Mouse (Mus musculus) brain, adult 2 months (tissue): ENCODE measurements around the gene Sort1.

Experiments used
- DNase-seq: peaks from one replicate; pipeline ENCODE4 v3.0.0; 2011; ENCODE audit warnings: low read depth, low spot score

Sort1 gene

DNA sequence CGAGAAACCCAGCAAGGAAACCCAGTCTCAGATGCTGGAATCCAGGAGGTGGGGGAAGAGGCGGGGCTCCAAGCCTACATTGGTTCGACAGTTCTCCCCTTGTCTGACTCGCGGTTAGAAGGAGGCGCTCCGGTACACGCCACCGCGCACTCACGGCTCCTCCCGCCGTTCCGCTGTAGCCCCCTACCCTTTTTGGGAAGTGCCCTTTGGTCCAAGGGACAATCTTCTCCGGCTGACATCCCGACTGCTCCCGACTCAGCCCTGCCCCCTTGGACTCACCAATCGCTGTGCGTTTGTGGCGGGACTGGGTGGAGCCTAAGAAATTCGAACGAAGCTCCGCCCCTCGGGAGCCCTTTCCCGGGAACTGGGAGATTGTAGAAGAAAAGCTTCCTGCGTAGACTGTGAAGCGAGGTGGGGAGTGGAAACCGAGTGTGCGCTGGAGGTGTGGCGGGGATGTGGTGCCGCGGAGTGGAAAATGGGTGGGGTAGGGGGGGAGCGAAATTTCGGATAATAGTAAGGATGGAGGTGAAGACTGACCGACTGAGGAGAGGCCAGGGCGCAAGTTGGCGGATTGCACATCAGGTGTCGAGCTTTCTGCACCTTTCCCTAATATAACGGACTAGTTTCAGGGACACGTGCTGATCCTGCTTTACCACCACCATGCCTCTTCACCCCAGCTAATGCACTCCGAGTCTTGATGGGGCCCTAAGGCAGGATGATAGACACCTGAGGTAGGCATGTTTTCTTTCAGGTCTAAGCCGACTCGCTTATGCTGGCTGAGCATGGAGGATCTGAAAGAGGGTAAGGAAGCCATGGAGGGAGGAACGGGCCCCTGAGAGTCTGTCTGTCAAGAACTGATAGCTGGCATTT is 99.8 kb downstream of the Sort1 start, which contains the start of gene Psrc1:
Gene Psrc1 (plus strand): TSS at position 355 of the 870 bp plus-strand sequence.
- DNase-seq, result peak; percentile 90

DNA sequence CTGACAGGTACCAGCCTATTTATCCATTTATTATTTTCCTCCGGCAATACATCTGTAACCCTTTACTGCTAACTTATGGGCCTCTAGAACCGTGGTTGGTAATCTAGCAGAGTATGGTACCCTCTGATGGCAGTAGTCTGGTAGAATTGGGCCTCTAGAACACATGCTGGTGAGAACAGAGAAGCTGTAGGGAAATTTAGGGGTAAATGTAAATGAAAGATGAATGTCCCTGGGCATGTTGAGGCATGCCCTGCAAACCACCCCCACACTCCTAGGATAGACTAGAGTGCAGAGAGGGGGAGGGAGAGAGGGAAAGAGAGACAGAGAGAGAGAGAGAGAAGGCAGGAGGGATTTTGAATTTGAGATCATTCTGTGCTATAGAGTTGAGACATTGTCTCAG is 100.5 kb downstream of the Sort1 start:
- DNase-seq, result no peak

DNA sequence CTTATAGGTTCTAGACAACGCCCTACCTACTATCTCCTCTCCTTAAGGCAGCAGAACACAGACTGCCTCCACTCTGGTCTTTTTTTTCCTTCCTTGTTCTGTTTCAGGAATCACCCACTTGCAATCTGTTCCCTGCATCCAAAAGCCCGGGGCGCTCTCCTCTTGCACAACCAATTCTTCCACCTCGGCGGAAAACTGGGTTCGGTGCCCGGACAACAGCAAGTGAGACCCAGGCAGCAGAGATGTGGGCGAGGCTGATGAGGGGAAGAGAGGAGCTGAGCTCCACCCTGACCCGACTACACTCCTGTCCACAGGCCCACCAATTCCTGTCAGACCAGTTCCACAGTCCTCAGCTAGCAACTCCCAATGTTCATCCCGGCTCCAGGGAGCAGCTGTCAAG is 102.3 kb downstream of the Sort1 start:
- peak; percentile 89 for DNase-seq

DNA sequence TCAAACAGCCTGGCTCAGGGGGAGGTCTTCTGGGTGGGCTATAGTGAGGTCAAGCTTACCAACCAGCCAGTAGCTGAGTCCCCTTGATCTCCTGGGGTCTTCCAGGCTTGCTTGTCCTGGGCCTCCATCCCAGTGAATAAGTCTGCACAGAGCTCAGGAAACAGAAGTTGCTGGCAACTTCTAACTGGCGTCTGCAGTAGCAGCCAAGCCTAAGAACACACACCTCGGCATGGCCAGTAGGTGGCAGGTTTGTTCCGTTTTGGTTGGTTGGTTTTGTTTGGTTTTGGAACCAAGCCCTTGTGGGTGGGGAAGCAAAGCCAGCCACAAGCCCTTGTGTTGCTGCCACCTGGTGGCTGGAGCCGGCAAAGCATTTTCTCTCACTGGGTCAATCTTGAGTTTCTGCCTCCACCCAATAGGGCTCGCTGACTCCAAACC is 105.2 kb downstream of the Sort1 start:
- peak; percentile 98 for DNase-seq

DNA sequence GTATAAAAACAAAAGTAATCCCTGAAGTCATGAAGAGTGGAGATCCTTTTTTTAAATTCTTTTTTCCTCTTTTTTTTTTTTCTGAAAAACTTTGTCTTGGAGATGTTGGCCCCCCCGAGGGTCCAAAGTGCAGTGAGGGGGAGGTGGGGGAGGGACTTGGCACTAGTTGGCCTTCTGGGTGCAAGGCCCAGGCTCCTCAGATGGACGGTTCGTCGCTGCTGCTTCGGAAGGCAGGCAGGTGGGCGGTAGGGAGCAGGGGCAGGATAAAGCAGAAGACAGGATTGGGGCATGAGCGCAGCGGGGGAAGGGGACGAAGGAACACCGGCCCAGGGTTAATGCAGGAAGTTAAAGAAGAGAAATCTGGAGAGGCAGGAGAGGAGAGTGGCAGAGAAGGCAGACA is 108.4 kb downstream of the Sort1 start:
- no peak for DNase-seq

DNA sequence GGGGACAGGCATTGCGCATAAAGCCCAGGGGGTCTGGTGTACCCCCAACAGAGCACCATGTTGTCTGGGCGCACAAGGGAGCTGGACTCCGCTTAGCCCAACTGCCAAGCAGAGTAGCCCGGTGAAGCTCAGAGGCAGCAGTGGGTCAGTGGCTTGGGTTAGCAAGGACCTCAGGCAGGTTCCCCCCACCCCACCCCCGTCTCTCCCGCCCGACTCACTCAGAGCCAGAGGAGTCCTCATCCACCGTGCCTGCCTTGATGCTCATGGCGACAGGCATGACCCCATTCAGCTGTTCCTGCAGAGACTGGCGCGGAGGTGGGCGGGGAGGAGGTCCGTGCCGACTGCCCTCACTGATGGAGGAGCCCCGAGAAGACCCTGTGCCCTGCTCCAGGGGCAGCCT is 108.9 kb downstream of the Sort1 start:
- no peak for DNase-seq

DNA sequence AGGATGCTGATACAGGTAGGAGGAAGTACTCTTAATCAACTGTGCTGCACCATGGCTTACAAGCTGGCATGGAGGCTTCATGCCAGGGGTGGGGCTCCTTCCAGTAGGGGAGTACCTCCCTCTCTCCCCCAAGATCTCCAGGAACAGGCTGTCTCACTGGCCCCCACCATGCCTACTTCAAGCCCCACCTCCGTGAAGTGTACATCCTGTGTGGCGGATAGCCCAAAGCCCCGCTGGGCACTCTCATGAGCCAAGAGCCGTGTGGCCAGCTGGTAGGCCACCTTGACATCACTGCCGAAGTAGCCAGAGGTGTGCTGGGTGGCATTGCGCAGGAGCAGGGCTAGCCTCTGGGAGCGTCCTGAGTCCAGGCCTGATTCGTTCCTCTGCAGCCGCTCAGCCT is 114.4 kb downstream of the Sort1 start:
- no peak for DNase-seq

DNA sequence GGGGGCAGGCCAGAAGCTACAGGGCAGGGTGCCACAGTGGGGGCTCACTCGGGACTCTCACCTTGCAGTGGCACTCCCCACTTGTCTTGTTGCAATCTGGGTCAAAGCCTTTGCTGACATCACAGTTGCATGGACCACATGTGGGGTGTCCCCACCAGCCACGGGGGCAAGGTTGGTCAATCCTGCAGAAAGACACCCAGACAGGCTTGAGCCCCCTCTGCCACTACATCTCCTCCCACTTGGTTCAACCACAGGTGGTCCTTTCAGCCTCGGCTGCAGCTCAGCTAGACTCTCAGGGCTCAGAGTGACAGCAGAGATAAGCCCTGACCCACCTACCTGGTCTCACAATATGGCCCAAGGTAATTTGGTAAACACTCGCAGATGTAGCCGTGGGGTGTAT is 116.6 kb downstream of the Sort1 start:
- DNase-seq, result no peak

DNA sequence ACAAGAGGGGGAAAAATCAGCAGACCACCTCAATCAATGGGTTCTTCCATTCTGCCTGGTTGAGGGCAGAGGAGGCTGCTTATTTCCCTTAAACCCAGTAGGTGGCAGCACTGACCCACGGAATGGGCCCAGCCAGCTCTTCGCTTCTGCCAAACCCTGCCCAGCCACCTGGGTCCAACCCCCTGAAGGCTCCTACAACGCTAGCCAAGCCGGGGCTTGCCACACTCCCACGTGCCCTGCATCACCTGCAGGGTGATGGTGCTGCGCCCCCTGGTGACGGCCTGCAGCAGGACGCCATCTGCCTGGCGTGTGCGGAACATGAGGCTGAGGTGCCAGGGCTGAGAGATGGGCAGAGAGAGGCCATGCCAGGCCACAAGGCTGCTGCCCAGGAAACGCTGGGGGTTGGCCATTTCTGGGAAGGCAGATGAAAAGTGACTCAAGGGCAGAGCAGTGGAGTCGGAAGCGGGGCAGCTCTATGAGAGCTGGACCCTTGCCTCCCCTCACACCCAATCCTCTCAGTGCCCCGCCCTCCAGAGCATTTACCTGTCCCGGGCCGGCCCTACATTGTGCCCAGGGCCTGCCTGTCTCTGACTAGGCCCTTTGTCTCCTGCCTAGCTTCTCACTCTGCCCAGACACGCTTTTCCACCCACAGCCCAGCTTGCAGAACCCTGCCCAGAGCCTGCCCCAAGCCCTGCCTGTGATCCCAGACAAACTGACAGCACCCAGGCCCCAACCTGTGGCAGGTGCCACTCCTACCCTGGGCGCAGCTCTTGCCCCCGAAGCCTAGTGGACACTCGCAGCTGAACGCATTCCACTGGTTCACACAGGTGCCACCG is 118.0 kb downstream of the Sort1 start:
- peak; percentile 98 for DNase-seq

DNA sequence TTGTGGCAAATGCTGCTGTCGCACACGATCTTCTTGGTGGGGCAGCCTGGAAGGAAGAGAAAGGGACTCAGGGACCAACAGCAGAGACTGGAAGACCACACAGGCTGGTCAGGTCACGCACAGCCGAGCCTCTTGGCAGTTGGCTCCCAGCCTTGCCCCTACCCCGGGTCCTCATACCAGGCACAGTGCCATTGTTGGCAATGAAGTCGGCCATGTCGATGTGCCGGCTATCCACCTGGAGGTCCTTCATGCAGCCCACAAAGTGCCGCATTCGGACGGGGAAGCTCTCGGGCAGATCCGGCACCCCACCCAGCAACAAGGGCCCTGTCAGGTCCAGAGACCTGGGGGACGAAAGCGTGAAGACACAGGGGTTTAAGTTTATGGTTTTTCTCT is 118.6 kb downstream of the Sort1 start:
- no peak for DNase-seq

DNA sequence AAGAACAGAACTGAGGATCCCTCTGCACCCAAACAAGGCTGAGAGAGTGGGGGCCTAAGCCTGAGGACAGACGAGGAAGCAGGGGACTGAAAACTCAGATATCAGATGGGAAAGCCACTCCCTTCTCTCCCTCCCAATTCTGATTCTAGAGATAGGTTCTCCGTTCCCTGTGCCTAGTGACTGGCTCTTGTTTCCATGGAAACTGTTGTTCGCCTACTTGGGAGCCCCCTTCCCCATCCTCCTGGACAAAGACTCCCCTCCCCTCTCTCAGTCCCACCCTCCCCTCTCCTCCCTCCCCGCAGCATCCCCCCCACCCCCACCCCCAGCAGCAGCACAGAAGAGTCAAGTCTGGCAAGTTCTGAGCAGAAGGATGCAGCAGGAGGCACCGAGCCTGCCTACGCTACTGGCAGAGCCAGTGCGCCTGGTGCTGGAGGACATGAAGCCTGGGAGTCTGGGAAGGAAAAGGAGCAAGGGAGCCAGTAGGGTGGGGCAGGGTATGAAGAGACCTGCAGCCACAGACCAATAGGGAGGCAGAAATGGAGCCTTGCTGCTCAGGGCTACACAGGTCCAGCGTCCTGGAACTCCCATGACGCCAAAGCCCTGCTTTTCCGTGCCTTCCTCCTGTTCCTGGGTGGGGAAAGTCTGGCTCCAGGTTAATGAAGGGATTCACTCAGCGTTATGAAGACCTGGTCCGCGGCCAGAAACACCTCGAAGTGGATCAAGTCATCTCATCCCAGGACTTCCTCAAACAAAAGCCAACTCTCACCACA is 121.8 kb downstream of the Sort1 start:
- DNase-seq, result peak; percentile 91

DNA sequence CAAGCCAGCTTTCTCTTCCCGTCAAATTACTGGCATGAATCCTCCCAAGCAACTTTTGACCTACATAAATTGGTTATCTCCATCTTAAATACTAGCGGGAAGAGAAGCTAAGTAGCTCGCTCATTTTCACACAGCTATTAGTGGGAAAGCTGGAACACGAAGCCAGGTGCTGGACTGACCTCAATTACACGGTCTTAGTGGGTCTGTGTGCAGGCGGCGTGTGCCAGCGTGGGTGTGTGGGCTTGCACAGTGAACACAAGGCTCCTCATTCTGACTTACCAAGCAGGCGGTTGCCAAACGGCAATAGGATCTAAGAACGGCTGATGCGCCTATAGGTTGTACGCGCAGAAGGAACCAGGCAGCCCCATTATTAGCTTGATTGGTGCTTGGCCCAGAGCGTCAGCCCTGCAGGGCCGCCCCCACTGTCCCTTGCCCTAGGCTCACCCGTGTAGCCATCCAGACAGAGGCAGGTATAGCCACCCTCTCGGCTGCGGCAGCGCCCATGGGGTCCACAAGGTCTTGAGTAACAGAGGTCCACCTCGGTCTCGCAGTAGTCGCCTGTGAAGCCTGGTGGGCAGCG is 122.5 kb downstream of the Sort1 start:
- peak; percentile 71 for DNase-seq

DNA sequence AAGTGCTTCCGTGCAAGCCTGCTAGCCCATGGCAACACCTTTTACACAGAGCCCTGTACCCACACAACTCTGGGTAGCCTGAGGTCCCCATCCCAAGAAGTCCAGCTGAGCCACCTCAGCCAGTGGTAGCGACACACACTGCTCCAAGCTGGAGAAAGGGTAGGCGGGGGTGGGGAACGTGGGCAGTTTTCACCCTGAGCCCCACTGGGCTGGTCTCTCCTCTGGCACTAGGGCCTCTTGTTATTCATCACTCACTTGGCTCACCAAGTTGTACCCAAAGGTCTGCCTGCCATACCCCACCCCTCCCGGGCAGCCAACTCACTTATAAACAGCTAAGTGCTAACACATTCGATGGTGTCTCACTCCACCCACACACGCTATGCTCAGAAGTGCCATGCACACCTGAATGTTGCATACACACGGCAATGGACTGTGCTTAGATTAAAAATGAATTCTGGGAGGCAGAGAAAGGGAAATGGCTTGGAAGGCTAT is 124.7 kb downstream of the Sort1 start:
- DNase-seq, result peak; percentile 44

DNA sequence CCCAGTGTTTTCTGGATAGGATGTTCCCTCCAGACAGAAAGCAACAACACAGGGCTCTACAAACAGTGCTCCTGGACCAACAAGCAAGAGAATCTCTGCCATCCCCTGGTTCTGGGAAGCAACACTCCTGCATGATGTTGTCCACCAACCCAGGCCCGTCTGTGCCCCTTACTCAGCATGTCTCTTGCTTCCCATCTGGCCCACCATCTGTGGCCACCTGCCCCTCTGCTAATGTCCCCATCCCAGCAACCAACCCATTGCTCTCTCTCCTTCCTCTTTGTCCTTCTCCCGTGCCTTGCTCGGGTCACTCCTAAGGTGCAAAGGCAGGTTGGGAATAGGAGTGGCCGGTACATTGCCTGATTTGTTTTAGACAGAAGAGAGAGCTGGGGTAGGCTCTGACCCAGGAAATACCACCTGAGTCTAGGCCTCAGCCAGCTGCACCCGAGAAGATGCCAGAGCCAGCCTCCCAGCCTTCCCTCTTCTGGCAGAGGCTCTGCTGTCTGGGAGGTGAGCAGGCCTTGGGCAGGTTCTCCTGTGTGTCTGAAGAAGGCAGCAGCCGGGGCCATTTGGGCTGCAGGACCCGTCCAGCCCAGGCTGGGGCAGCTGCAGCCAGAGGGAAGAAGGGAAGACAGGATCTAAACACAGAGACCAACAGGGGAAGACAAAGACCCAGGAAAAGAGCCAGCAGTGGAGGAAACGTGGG is 125.9 kb downstream of the Sort1 start:
- DNase-seq, result peak; percentile 63

DNA sequence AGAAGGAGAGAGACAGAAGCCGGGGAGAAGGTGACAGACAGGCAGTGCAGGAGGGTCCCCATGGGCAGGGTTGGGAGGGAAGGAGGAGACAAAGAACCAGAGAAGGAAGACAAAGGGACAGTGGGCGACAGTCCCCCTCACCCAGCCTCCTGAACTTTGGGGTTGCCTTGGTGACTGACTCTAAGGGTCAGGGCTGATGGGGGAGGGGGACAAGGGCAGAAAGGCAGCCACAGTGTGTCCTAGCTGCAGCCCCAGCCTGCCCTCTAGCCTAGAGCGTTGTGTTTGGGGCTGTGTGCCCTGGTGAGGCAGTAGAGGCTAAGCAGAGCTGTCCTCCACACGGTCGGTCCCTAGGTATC is 126.5 kb downstream of the Sort1 start:
- DNase-seq, result no peak
